Mouse (Mus musculus) spleen, adult 2 months (tissue): ENCODE measurements at regions not wholly inside any gene's neighbourhood (a gene's known extent, or its start where the extent isn't known, plus 50 kb on each side); places are given as distances from the start of the nearest gene placed in this dataset.

Source experiments
- CTCF ChIP-seq: fragments of 200-500 bp; IDR thresholded peaks from 2 replicates; pipeline ENCODE4 v1.5.1; 2011; ENCODE audit warnings: mild to moderate bottlenecking, inconsistent platforms; ENCODE audit not compliant: insufficient read depth, insufficient read length, insufficient replicate concordance; ENCODE audit errors: extremely low read depth
- POLR2A ChIP-seq: fragments of 200-500 bp; IDR thresholded peaks from 2 replicates; pipeline ENCODE4 v1.6.1; 2011; ENCODE audit warnings: low read depth, low read length, inconsistent platforms

DNA sequence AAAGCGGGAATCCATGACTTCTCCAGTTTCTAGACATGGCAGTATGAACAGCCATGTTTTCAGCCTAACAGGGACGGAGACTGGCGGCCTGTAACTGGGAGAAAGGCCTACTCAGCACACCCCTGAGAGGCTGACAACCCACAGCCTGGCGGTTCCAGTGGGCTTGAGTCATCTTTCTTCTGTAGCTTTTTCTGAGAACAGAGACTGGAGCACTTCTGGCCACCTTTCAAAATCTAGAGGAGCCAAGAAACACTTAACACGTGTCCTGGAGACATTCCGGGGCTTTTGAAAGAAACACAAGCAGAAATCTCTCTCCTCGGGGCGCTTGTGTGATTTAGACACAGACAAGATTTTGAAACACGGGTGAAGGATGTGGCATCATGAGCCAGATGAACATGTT is 250.1 kb downstream of the Prex1 start:
- TF ChIP-seq POLR2A, result no peak
- no peak for TF ChIP-seq CTCF
